8 mouse cellular contexts compared by ENCODE assay signal in the genomic region with DNA sequence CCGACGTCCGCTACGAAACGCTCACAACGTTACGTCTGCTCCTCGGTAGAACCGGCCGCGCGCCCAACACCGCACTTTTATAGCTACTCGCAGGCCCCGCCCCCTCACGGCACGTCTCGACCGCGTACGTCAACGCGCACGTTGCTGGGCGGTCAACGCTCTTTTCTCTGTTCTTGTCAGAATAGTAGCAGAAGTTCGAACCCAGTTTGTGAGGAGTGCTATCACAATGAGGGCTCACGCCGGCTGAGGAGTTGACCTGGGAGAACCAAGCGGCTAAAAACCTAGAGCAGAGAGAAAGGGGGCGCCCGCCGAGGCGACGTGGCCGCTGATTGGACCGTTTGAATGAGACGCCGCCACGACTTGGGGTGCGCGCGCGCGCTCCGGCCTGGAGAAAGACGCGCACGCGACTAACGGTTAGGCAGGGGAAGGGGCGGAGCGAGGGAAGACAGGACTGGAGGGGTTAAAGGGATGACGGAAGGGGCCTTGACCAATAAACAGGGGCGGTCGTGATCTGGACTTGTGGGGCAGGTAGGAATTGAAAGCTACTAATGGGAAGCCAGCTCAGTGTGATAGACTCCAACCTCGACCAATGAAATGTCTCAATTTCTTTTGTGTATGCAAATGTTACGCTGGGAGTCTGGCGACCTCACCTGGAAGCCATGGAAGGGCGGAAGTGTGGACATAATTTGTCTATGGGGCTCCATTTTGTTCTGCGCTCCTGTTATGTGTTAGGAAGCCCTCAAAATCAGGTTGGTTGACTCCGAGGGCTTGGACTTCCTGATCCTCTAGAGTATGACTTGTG. TPM values are rescaled to one million over a fixed set of nuclear protein-coding genes. Genes with fewer than 3 reads are reported as not detected.
DNase-seq lines count a peak whose midpoint lies in the region; ATAC-seq and TF ChIP-seq lines count a peak whose summit lies in the region.

A gene (minus strand): TSS at position 288 of the 802 bp plus-strand sequence.

- peaks cover 37% of the 10 kb centered on the region for H3K4me1 ChIP-seq in forebrain, embryonic 10.5 days
- H3K4me1 ChIP-seq in heart, embryonic 15.5 days (replicated peaks) = peaks cover 28% of the 10 kb centered on the region
- peaks cover 29 to 30% of the 10 kb centered on the region in 2 experiments for H3K4me1 ChIP-seq in liver, embryonic 14.5 days (replicated peaks; ENCODE audit: control insufficient read depth in 2 of 2, insufficient read depth in 2 of 2, low read length in 1 of 2)
- H3K4me1 ChIP-seq in neural tube, embryonic 11.5 days (ENCODE audit: control insufficient read depth, insufficient read depth, low read length) = peaks cover 8% of the 10 kb centered on the region
- no peaks in the 10 kb centered on the region for H3K4me1 ChIP-seq in stomach, postnatal 0 days (replicated peaks; ENCODE audit: control insufficient read depth, insufficient read depth)

- ATAC-seq in heart, embryonic 15.5 days (replicated peaks; ENCODE audit: insufficient number of reproducible peaks, insufficient read depth, low FRiP score, low read depth) = peak; percentile 99
- ATAC-seq in liver, embryonic 14.5 days (ENCODE audit: insufficient read depth) = peak; percentile 96
- ATAC-seq in neural tube, embryonic 11.5 days (ENCODE audit: insufficient read depth, low FRiP score, low TSS enrichment) = peak; percentile 99
- peak; percentile 99 for ATAC-seq in stomach, postnatal 0 days (ENCODE audit: low FRiP score, low TSS enrichment)

- H3K9me3 ChIP-seq in forebrain, embryonic 10.5 days = no peaks in the 10 kb centered on the region
- H3K9me3 ChIP-seq in heart, embryonic 15.5 days (replicated peaks) = no peaks in the 10 kb centered on the region
- H3K9me3 ChIP-seq in liver, embryonic 14.5 days (ENCODE audit: control insufficient read depth, low read length) = no peaks in the 10 kb centered on the region
- H3K9me3 ChIP-seq in neural tube, embryonic 11.5 days (ENCODE audit: control insufficient read depth, low read length) = no peaks in the 10 kb centered on the region
- H3K9me3 ChIP-seq in stomach, postnatal 0 days (ENCODE audit: control insufficient read depth, low read length) = no peaks in the 10 kb centered on the region

- DNase-seq in CD8-positive naive resting alpha-beta T cell, adult 2 months (ENCODE audit: low read depth in 2 of 2, low spot score in 2 of 2) = peak; percentile 97 to 98
- peak; percentile 97 for DNase-seq in c-Kit-positive CD71-negative TER-119-negative erythroid progenitor cells, embryonic 14.5 days (ENCODE audit: low read depth)
- DNase-seq in forebrain, embryonic 10.5 days (ENCODE audit: extremely low spot score, low spot score) = peak; percentile 99
- DNase-seq in kidney, postnatal 25 days = peak; percentile 99 to 100
- DNase-seq in liver, embryonic 14.5 days (ENCODE audit: low read depth in 3 of 3, low spot score in 3 of 3) = peak; percentile 99 to 100 (median 100)
- peak; percentile 99 for DNase-seq in neural tube, embryonic 11.5 days (ENCODE audit: low spot score)
- peak; percentile 99 for DNase-seq in stomach, postnatal 0 days (ENCODE audit: low spot score)

- peak within 1 kb of the TSS; percentile 100 for H3K9ac ChIP-seq in heart, embryonic 15.5 days
- peak within 1 kb of the TSS; percentile 95 for H3K9ac ChIP-seq in liver, embryonic 14.5 days (replicated peaks)
- H3K9ac ChIP-seq in neural tube, embryonic 11.5 days (ENCODE audit: low read length) = peak within 1 kb of the TSS; percentile 97
- H3K9ac ChIP-seq in stomach, postnatal 0 days (ENCODE audit: low read length) = peak within 1 kb of the TSS; percentile 94

- peak within 1 kb of the TSS; percentile 100 for H3K4me3 ChIP-seq in forebrain, embryonic 10.5 days
- H3K4me3 ChIP-seq in heart, embryonic 15.5 days = peak within 1 kb of the TSS; percentile 99
- H3K4me3 ChIP-seq in liver, embryonic 14.5 days (ENCODE audit: insufficient read depth in 1 of 2, low read depth in 2 of 2, low read length in 2 of 2) = peak within 1 kb of the TSS; percentile 100
- H3K4me3 ChIP-seq in neural tube, embryonic 11.5 days (ENCODE audit: low read depth, low read length) = peak within 1 kb of the TSS; percentile 99
- peak within 1 kb of the TSS; percentile 94 for H3K4me3 ChIP-seq in stomach, postnatal 0 days (ENCODE audit: low read depth, low read length)

- TF ChIP-seq CTCF in liver, embryonic 14.5 days (IDR thresholded peaks at IDR 0.05; ENCODE audit: low read depth) = peak; percentile 50
- TF ChIP-seq CTCF in stomach, postnatal 0 days (IDR thresholded peaks at IDR 0.05; ENCODE audit: low read depth) = peak; percentile 46

- H3K4me2 ChIP-seq in heart, embryonic 15.5 days = peak within 1 kb of the TSS; percentile 78
- peak within 1 kb of the TSS; percentile 98 for H3K4me2 ChIP-seq in liver, embryonic 14.5 days (ENCODE audit: low read depth)
- peak within 1 kb of the TSS; percentile 71 for H3K4me2 ChIP-seq in neural tube, embryonic 11.5 days (ENCODE audit: low read depth)
- peak within 1 kb of the TSS; percentile 73 for H3K4me2 ChIP-seq in stomach, postnatal 0 days (replicated peaks; ENCODE audit: low read depth)

- peaks cover 39% of the 10 kb centered on the region for H3K36me3 ChIP-seq in forebrain, embryonic 10.5 days (replicated peaks)
- peaks cover 24% of the 10 kb centered on the region for H3K36me3 ChIP-seq in heart, embryonic 15.5 days
- H3K36me3 ChIP-seq in liver, embryonic 14.5 days (replicated peaks; ENCODE audit: control insufficient read depth, insufficient read depth, low read depth) = peaks cover 35% of the 10 kb centered on the region
- peaks cover 5% of the 10 kb centered on the region for H3K36me3 ChIP-seq in neural tube, embryonic 11.5 days (ENCODE audit: control insufficient read depth, insufficient read depth, low read length)
- H3K36me3 ChIP-seq in stomach, postnatal 0 days (ENCODE audit: control insufficient read depth, insufficient read depth, low read length) = peaks cover 5% of the 10 kb centered on the region; the same call in 1 of the 2 replicates

- under 1% methylated on average over 62 of the region's 62 CpGs for WGBS in forebrain, embryonic 10.5 days
- WGBS in heart, embryonic 15.5 days = under 1% methylated on average over 62 of the region's 62 CpGs
- WGBS in liver, embryonic 14.5 days (ENCODE audit: insufficient replicate concordance) = under 1% methylated on average over 62 of the region's 62 CpGs
- under 1% methylated on average over 59 of the region's 62 CpGs for WGBS in neural tube, embryonic 11.5 days
- WGBS in stomach, postnatal 0 days = under 1% methylated on average over 62 of the region's 62 CpGs

- H3K27ac ChIP-seq in forebrain, embryonic 10.5 days = peak within 1 kb of the TSS; percentile 98
- H3K27ac ChIP-seq in heart, embryonic 15.5 days = peak within 1 kb of the TSS; percentile 95
- H3K27ac ChIP-seq in liver, embryonic 14.5 days = peak within 1 kb of the TSS; percentile 82
- peak within 1 kb of the TSS; percentile 88 for H3K27ac ChIP-seq in neural tube, embryonic 11.5 days (ENCODE audit: low read depth, low read length)
- peak within 1 kb of the TSS; percentile 94 for H3K27ac ChIP-seq in stomach, postnatal 0 days (replicated peaks)

- H3K27me3 ChIP-seq in forebrain, embryonic 10.5 days (ENCODE audit: poor library complexity, severe bottlenecking) = no peaks in the 10 kb centered on the region
- no peaks in the 10 kb centered on the region for H3K27me3 ChIP-seq in heart, embryonic 15.5 days
- no peaks in the 10 kb centered on the region for H3K27me3 ChIP-seq in liver, embryonic 14.5 days (ENCODE audit: control insufficient read depth, insufficient read depth, low read length)
- H3K27me3 ChIP-seq in neural tube, embryonic 11.5 days (ENCODE audit: control insufficient read depth, insufficient read depth, low read length) = no peaks in the 10 kb centered on the region
- H3K27me3 ChIP-seq in stomach, postnatal 0 days (ENCODE audit: control insufficient read depth, insufficient read depth, low read length) = no peaks in the 10 kb centered on the region

- TF ChIP-seq EP300 in liver, embryonic 14.5 days (IDR thresholded peaks at IDR 0.05; ENCODE audit: low read depth) = peak; percentile 59
- TF ChIP-seq EP300 in stomach, postnatal 0 days (optimal IDR thresholded peaks at IDR 0.05) = no peak

RNA-seq across cellular contexts. Expression of the gene that starts here (rescaled TPM):
- polyA plus RNA-seq in forebrain, embryonic 10.5 days (2016; fragmentation: Nextera tagmentation; extraction: Ambion mirVana) = 399 and 408 TPM in 2 replicates
- 283 and 347 TPM in 2 replicates for polyA plus RNA-seq in heart, embryonic 15.5 days (2015; fragmentation: Nextera tagmentation; extraction: Ambion mirVana)
- polyA plus RNA-seq in liver, embryonic 14.5 days (2012; rRNA removed) = 186 and 265 TPM in 2 replicates
- polyA plus RNA-seq in liver, embryonic 14.5 days (2014; fragmentation: Nextera tagmentation; extraction: Ambion mirVana) = 295 and 316 TPM in 2 replicates
- polyA plus RNA-seq in neural tube, embryonic 11.5 days (2014; fragmentation: Nextera tagmentation; extraction: Ambion mirVana) = 422 and 471 TPM in 2 replicates
- 95.5 and 111 TPM in 2 replicates for polyA plus RNA-seq in stomach, postnatal 0 days (2015; fragmentation: Nextera tagmentation; extraction: Ambion mirVana)

Comparison
In these comparisons a context has a peak if more than half of its experiments do, and no peak if none do; other contexts are left out.
1. Peak in every context shown above with its lines: DNase-seq, ATAC-seq, H3K4me3 ChIP-seq and H3K27ac ChIP-seq.